Mouse (Mus musculus): ENCODE measurements at regions not wholly inside any gene's neighbourhood (a gene's known extent, or its start where the extent isn't known, plus 50 kb on each side); places are given as distances from the start of the nearest gene placed in this dataset.

GRCm38 (mm10) chr1:128687236-128687927, 95.3 kb upstream of the Cxcr4 start:
- H3K4me3 ChIP-seq: no peak overlapping the region
- H3K27ac ChIP-seq: no peak overlapping the region
- intact Hi-C loops (cut with DNase I): no loop called here
- DNase-seq: no peak
- TF ChIP-seq CTCF (IDR thresholded peaks at IDR 0.05): no peak

- DNase-seq: no peak
- Histone ChIP-seq H3K27ac (no peak overlapping the region), H3K4me3 (no peak overlapping the region)
- no peak for TF ChIP-seq CTCF (IDR thresholded peaks at IDR 0.05)
- intact Hi-C loops (cut with DNase I): no loop called here
These were observed 93.5 kb upstream of the Cxcr4 start for GRCm38 (mm10) chr1:128685467-128686137.

GRCm38 (mm10) chr1:128682942-128683341, 90.8 kb upstream of the Cxcr4 start:
- intact Hi-C loops (cut with DNase I): no loop called here
- DNase-seq: no peak
- Histone ChIP-seq H3K27ac (no peak overlapping the region), H3K4me3 (no peak overlapping the region)
- TF ChIP-seq CTCF (IDR thresholded peaks at IDR 0.05): no peak

GRCm38 (mm10) chr1:128681261-128681660, 89.2 kb upstream of the Cxcr4 start:
- Histone ChIP-seq H3K27ac (no peak overlapping the region), H3K4me3 (no peak overlapping the region)
- intact Hi-C loops (cut with DNase I): no loop called here
- no peak for DNase-seq
- no peak for TF ChIP-seq CTCF (IDR thresholded peaks at IDR 0.05)

- H3K27ac ChIP-seq: no peak overlapping the region
- no peak overlapping the region for H3K4me3 ChIP-seq
- intact Hi-C loops (cut with DNase I): no loop called here
- no peak for TF ChIP-seq CTCF (IDR thresholded peaks at IDR 0.05)
- DNase-seq: no peak
These were observed 88.4 kb upstream of the Cxcr4 start for GRCm38 (mm10) chr1:128680538-128680937.

- Histone ChIP-seq H3K4me3 (no peak overlapping the region), H3K27ac (no peak overlapping the region)
- intact Hi-C loops (cut with DNase I): no loop called here
- TF ChIP-seq CTCF (IDR thresholded peaks at IDR 0.05): no peak
- DNase-seq: no peak
These were observed 87.9 kb upstream of the Cxcr4 start for GRCm38 (mm10) chr1:128680012-128680411.

GRCm38 (mm10) chr1:128679005-128679980, 87.2 kb upstream of the Cxcr4 start:
- DNase-seq: no peak
- TF ChIP-seq CTCF (IDR thresholded peaks at IDR 0.05): no peak

GRCm38 (mm10) chr1:128675538-128675937, 83.4 kb upstream of the Cxcr4 start:
- H3K4me3 ChIP-seq: no peak overlapping the region
- intact Hi-C loops (cut with DNase I): no loop called here
- DNase-seq: no peak
- no peak for TF ChIP-seq CTCF (IDR thresholded peaks at IDR 0.05)
- H3K27ac ChIP-seq: no peak overlapping the region

More at GRCm38 (mm10) chr1:128679005-128679980, 87.2 kb upstream of the Cxcr4 start:
- intact Hi-C loops (cut with DNase I): no loop called here
- Histone ChIP-seq H3K4me3 (no peak overlapping the region), H3K27ac (no peak overlapping the region)

- Histone ChIP-seq H3K4me3 (no peak overlapping the region), H3K27ac (no peak overlapping the region)
- no peak for TF ChIP-seq CTCF (IDR thresholded peaks at IDR 0.05)
- no peak for DNase-seq
- intact Hi-C loops (cut with DNase I): no loop called here
These were observed 80.2 kb upstream of the Cxcr4 start for GRCm38 (mm10) chr1:128672306-128672705.

- TF ChIP-seq CTCF (IDR thresholded peaks at IDR 0.05): no peak
- intact Hi-C loops (cut with DNase I): no loop called here
- DNase-seq: no peak
- H3K4me3 ChIP-seq: no peak overlapping the region
- H3K27ac ChIP-seq: no peak overlapping the region
These were observed 79.4 kb upstream of the Cxcr4 start for GRCm38 (mm10) chr1:128671495-128671894.

- DNase-seq: no peak
- intact Hi-C loops (cut with DNase I): no loop called here
- Histone ChIP-seq H3K27ac (no peak overlapping the region), H3K4me3 (no peak overlapping the region)
- no peak for TF ChIP-seq CTCF (IDR thresholded peaks at IDR 0.05)
These were observed 78.9 kb upstream of the Cxcr4 start for GRCm38 (mm10) chr1:128671016-128671415.

GRCm38 (mm10) chr1:128669241-128669666, 77.2 kb upstream of the Cxcr4 start:
- Histone ChIP-seq H3K27ac (no peak overlapping the region), H3K4me3 (no peak overlapping the region)
- TF ChIP-seq CTCF (IDR thresholded peaks at IDR 0.05): no peak
- no peak for DNase-seq
- intact Hi-C loops (cut with DNase I): no loop called here

- H3K4me3 ChIP-seq: no peak overlapping the region
- no peak for DNase-seq
- intact Hi-C loops (cut with DNase I): no loop called here
- no peak overlapping the region for H3K27ac ChIP-seq
- no peak for TF ChIP-seq CTCF (IDR thresholded peaks at IDR 0.05)
These were observed 76.6 kb upstream of the Cxcr4 start for GRCm38 (mm10) chr1:128668718-128669117.
